Mouse (Mus musculus) G1E (cell line): ENCODE results near the gene Fkbp11. TPM values are rescaled to one million over a fixed set of nuclear protein-coding genes. Genes with fewer than 3 reads are reported as not detected.

Source experiments
- ATAC-seq: 2 replicates; pipeline ENCODE4 v1.8.0; 2016; ENCODE audit warnings: mild to moderate bottlenecking; ENCODE audit not compliant: insufficient number of reproducible peaks, poor library complexity, low FRiP score, severe bottlenecking; ENCODE audit errors: extremely low read depth
- DNase-seq: peaks from one replicate; pipeline ENCODE4 v3.0.0; 2012; ENCODE audit warnings: low spot score
- H3K27me3 ChIP-seq: 2 replicates; pipeline ENCODE4 v1.6.1; 2012; ENCODE audit warnings: mild to moderate bottlenecking, low read length, inconsistent platforms; ENCODE audit not compliant: insufficient read depth
- H3K36me3 ChIP-seq: replicated peaks from 2 replicates; pipeline ENCODE3; 2012; ENCODE audit warnings: mild to moderate bottlenecking, inconsistent platforms
- H3K4me1 ChIP-seq: 2 replicates; pipeline ENCODE4 v1.6.1; 2012; ENCODE audit warnings: low read depth, low read length, inconsistent platforms, mixed read lengths; ENCODE audit not compliant: insufficient read depth
- H3K4me3 ChIP-seq: 2 replicates; pipeline ENCODE4 v1.5.1; 2012; ENCODE audit warnings: low read depth, mild to moderate bottlenecking, inconsistent platforms, low read length, moderate library complexity, mixed read lengths
- H3K9me3 ChIP-seq: replicated peaks from 2 replicates; pipeline ENCODE4 v1.6.1; 2012; ENCODE audit warnings: inconsistent platforms
- CTCF ChIP-seq: IDR thresholded peaks from 2 replicates; pipeline ENCODE4 v1.5.1; 2012; ENCODE audit warnings: low read depth, low read length, inconsistent platforms, mixed read lengths
- GATA1 ChIP-seq: IDR thresholded peaks from 2 replicates; pipeline ENCODE4 v1.6.1; 2012; ENCODE audit warnings: borderline replicate concordance, low read length, inconsistent platforms, mixed read lengths
- GATA2 ChIP-seq: IDR thresholded peaks from 2 replicates; pipeline ENCODE4 v1.6.1; 2012; ENCODE audit warnings: low read depth, low read length, inconsistent platforms, borderline replicate concordance
- POLR2AphosphoS5 ChIP-seq: IDR thresholded peaks from 2 replicates; pipeline ENCODE4 v1.6.1; 2012; ENCODE audit warnings: low read depth, low read length, inconsistent platforms; ENCODE audit not compliant: insufficient replicate concordance
- TAL1 ChIP-seq: conservative IDR thresholded peaks from 2 replicates; pipeline ENCODE4 v1.6.1; 2012; ENCODE audit warnings: low read depth, low read length, inconsistent platforms, mixed read lengths
- polyA plus RNA-seq: library from polyadenylated mRNA; stranded (reverse); fragments of >175 nt; gene quantifications from 2 replicates; pipeline ENCODE4 v1.2.3, GENCODE M21; 2012
- total RNA-seq, 2 experiments: library from RNA; stranded (forward) in 1 of 2; stranded (reverse) in 1 of 2; fragments of 200-1000 nt in 1 of 2; fragments of >200 nt in 1 of 2; fragmentation: Nextera tagmentation in 1 of 2; gene quantifications; 2 replicates each; pipeline ENCODE4 v1.2.3; 2014 to 2017

Gene Fkbp11
- total and polyA plus RNA-seq, 3 experiments = 6.2 to 23.8 (median 14.1) TPM

DNA sequence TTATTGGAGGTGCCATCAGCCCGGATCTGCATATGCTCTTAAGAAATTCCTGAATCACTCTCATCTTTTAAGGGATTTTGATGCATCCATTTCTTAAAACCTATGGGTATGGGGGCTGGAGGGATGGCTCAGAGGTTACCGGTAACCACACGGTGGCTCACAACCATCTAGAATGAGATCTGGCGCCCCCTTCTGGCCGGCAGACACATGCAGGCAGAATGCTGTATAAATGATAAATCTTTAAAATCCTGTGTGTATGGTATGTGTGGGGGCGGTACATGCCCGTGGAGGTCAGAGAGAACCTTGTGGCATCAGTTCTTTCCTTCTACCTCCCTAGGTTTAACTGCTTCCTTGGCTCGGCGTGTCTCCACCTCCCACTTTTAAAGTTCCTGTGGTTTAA is 17.6 kb downstream of the Fkbp11 start:
- no peak for ATAC-seq
- Histone ChIP-seq H3K4me1 (peaks cover 23% of the 10 kb centered on the region), H3K9me3 (no peaks in the 10 kb centered on the region), H3K4me3 (no peak overlapping the region), H3K27me3 (peaks cover 41% of the 10 kb centered on the region), H3K36me3 (no peaks in the 10 kb centered on the region)
- TF ChIP-seq CTCF (peak; percentile 70), TAL1 (no peak)
- no peak for DNase-seq

- H3K4me1 ChIP-seq = peaks cover 15% of the 10 kb centered on the region
- DNase-seq = peak; percentile 47
- peaks cover 48% of the 10 kb centered on the region for H3K27me3 ChIP-seq
- no peaks in the 10 kb centered on the region for H3K36me3 ChIP-seq
- ATAC-seq = peak; percentile 49
- TF ChIP-seq GATA1 (no peak), POLR2AphosphoS5 (no peak), TAL1 (no peak), CTCF (no peak), GATA2 (no peak)
- H3K9me3 ChIP-seq = no peaks in the 10 kb centered on the region
- peak within 1 kb of the TSS; percentile 65 for H3K4me3 ChIP-seq
Measured at GRCm38 (mm10) chr15:98707766-98708372, 20.1 kb downstream of the Fkbp11 start, which contains the start of gene Ccdc65. Gene Ccdc65 (plus strand): TSS chr15:98708207.

DNA sequence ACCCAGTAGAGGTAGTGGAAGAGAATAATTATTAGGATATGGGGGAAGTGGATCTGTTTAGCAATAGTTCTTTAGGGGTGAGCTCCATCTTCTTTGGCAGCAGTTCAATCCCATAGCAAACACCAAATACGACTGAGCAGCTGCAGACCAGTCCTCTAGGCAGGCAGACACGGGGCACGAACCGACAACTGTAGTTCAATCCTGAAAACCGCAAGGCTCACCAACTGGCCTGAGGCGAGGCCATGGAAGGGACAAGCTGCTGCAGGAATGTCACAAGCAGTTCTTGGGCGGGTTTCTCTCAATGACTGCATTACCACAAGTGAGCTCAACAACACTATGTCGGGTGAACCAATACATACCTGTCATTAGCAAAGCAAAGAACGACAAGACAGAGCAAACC is 23.7 kb downstream of the Fkbp11 start:
- TF ChIP-seq GATA1 = no peak
- TF ChIP-seq POLR2AphosphoS5 = no peak
- TF ChIP-seq GATA2 = no peak
- no peak for TF ChIP-seq CTCF
- TF ChIP-seq TAL1 = no peak
- Histone ChIP-seq H3K27me3 (peaks cover 73% of the 10 kb centered on the region), H3K4me3 (no peak overlapping the region), H3K36me3 (no peaks in the 10 kb centered on the region), H3K9me3 (no peaks in the 10 kb centered on the region), H3K4me1 (peaks cover 20% of the 10 kb centered on the region)
- ATAC-seq (no peak), DNase-seq (no peak)

DNA sequence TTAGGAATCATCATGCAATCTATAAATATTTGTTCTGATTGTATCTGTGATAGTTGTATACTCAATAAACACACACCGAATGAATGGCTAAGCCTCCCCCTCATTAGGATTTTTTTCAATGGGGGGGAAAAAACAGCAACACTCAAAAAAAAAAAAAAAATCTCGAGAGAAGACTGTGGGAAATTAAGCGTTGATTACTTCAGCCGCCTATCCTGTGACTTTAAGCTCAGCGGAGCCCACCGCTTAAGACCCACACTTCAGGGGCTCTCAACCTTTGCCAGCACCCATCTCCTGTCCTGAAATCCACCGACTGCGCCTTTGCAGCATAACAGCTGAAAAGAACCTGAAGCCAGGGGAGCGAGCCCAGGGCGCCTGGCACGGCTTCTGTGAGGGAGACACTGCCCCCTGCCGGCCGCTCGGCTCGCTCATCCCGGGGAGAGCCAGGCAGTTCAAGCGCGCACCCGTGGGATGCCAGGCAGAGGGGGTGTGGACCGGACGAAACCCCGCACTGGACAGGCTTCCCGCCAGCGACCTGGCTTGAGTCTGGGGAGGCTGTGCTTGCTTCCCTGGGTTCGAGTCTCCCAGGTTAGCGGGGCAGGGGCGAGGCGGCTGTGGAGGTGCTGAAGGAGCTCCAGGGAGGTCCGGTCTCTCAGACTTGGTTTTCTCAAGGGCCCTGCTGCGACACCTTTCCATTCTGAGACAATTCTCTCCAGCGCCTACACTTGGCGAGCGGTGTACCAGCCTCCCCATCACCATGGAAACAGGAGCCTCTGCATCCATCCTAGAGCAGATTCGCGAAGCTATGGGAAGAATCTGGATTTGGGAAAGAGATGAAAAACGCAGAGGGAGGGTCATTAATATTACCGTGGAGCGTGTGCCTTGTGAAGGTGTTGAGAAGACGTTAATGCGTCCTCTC is 28.6 kb downstream of the Fkbp11 start:
- TF ChIP-seq GATA2 (no peak), GATA1 (no peak), CTCF (peak; percentile 52; the same call in 1 of the 2 replicates), TAL1 (no peak), POLR2AphosphoS5 (no peak)
- DNase-seq = peak; percentile 68
- Histone ChIP-seq H3K36me3 (no peaks in the 10 kb centered on the region), H3K4me3 (peak overlapping the region; percentile 56; the same call in 1 of the 2 replicates), H3K4me1 (peaks cover 17% of the 10 kb centered on the region), H3K9me3 (no peaks in the 10 kb centered on the region), H3K27me3 (peaks cover 55% of the 10 kb centered on the region)
- ATAC-seq = no peak

- Histone ChIP-seq H3K9me3 (no peaks in the 10 kb centered on the region), H3K27me3 (peaks cover 43% of the 10 kb centered on the region)
- no peak for ATAC-seq
Measured at GRCm38 (mm10) chr15:98696216-98696615, 31.8 kb downstream of the Fkbp11 start.

DNA sequence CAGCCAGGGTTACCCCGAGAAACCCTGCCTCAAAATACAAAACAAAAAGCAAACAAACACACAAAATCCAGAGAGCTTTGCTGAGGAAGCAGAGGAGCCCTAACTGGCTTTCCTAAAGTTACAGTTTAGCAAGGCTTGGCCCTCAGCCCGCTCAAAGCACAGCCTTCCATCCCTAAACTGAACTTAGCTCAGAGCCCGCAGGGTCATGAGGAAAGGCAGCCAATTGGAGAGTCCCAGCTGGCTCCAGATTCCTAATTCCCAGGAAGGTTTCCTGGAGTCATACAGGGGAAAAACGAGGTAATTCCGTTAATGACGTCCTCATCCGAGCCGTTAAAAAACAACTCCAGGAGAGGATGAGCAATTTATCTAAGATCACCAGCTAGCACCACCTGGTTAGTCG is 32.3 kb downstream of the Fkbp11 start:
- H3K27me3 ChIP-seq = peaks cover 42% of the 10 kb centered on the region

More at GRCm38 (mm10) chr15:98696216-98696615, 31.8 kb downstream of the Fkbp11 start:
- Histone ChIP-seq H3K4me1 (peaks cover 28% of the 10 kb centered on the region), H3K4me3 (no peak overlapping the region), H3K36me3 (no peaks in the 10 kb centered on the region)
- no peak for DNase-seq
- TF ChIP-seq TAL1 (no peak), CTCF (no peak), GATA1 (no peak), POLR2AphosphoS5 (no peak), GATA2 (no peak)

More for the DNA sequence above, 32.3 kb downstream of the Fkbp11 start:
- DNase-seq = no peak
- ATAC-seq = no peak
- Histone ChIP-seq H3K36me3 (no peaks in the 10 kb centered on the region), H3K4me3 (no peak overlapping the region), H3K9me3 (no peaks in the 10 kb centered on the region), H3K4me1 (peaks cover 30% of the 10 kb centered on the region)
- TF ChIP-seq CTCF (no peak), TAL1 (no peak), POLR2AphosphoS5 (no peak), GATA2 (no peak), GATA1 (no peak)
